Mouse (Mus musculus): ENCODE data around the gene Map3k5. TPM values are rescaled to one million over a fixed set of nuclear protein-coding genes. Genes with fewer than 3 reads are reported as not detected.
A peak's percentile ranks its signal among the peaks of the same experiment; 100 is the strongest.

Gene Map3k5
- polyA plus RNA-seq, 1 experiment from 2014 or later, result 3.0 TPM

DNA sequence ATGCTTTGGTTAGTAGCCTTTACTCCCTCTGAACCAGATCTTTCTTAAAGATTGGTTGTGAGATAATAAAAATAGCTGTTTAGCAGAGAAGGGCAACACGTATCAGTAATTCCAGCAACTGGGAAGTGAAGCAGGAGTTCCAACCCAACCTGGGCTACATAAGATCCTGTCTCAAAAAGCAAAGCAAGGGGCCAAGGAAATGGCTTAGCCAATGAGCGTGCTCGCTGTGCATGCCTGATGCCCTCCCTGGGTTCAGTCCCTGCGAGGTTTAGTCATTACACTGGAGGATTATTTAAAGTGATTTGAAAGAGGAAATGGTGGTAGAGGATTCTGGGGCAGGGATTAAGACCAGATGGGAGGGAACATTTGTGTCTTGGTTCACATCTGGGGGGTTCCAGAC is 14.8 kb downstream of the Map3k5 start:
- Histone ChIP-seq H3K4me3 (replicated peaks) (no peak overlapping the region), H3K4me1 (peaks cover 9% of the 10 kb centered on the region), H3K9ac (no peak overlapping the region), H3K4me2 (no peak overlapping the region), H3K27me3 (no peaks in the 10 kb centered on the region), H3K9me3 (replicated peaks) (no peaks in the 10 kb centered on the region), H3K27ac (no peak overlapping the region), H3K36me3 (no peaks in the 10 kb centered on the region)
- WGBS, result 87% methylated on average over 4 of the region's 4 CpGs
- no peak for ATAC-seq (replicated peaks; ENCODE audit: low FRiP score)

DNA sequence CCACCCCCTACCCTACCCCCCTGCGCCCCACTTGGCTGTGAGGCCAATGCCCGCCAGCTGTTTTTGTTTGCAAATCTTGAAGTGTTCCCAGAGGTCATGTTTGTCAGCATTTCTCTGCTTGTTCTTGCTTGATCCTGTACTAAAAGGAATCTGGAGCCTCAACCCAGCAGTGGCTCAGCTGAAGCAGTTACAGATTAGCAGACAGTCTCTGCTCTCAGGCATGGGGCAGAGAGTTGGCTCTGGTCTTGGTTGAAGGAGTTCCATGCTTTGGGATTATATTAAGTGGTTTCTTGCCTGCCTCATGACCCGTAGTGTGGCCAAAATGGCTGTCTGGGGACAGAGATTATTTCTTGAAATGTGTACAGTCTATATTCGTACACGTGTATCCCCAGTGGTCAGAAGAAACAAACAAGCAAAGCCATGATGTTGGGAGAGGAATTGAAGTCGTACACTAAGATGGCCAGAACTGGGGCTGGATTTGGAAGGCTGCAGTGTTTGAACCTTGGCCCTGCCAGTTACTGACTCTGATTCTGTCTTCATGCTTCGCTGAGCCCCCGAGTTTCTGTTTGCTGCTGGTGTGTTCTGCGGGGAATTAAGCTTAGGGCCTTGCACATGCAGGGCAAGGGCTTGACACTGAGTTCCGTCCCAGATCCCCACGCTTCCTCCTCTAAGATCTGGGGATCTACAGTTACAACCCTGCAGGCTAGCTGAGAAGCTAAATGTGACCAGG is 18.9 kb downstream of the Map3k5 start:
- WGBS, result 74% methylated on average over 11 of the region's 11 CpGs
- Histone ChIP-seq H3K4me1 (peaks cover 15% of the 10 kb centered on the region), H3K4me2 (no peak overlapping the region), H3K9me3 (replicated peaks) (no peaks in the 10 kb centered on the region), H3K27me3 (no peaks in the 10 kb centered on the region), H3K9ac (no peak overlapping the region), H3K27ac (peak overlapping the region; percentile 52; the same call in 1 of the 2 replicates), H3K4me3 (replicated peaks) (no peak overlapping the region), H3K36me3 (no peaks in the 10 kb centered on the region)
- peak; percentile 63 for ATAC-seq (replicated peaks; ENCODE audit: low FRiP score)

DNA sequence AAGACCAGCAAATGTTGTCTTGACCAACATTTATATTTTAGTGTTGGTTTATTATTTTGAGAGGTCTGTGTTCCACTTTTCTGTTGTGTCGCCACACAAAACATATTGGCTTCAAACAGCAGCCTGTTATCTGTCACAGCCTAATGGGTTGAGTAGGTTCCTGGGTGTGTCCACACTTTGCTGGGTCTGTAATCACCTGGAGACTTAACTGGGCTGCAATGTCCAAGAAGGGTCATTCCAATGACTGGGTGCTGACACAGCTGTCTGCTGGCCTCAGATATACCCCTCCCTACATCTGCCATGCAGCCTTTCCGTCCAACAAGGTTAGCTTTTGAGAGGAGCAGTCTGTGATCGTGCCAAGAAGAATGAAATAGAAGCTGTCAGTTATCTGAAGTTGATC is 20.3 kb downstream of the Map3k5 start:
- Histone ChIP-seq H3K27ac (no peak overlapping the region), H3K4me3 (replicated peaks) (no peak overlapping the region), H3K4me1 (peaks cover 15% of the 10 kb centered on the region), H3K27me3 (no peaks in the 10 kb centered on the region), H3K9me3 (replicated peaks) (no peaks in the 10 kb centered on the region), H3K9ac (no peak overlapping the region), H3K36me3 (no peaks in the 10 kb centered on the region), H3K4me2 (no peak overlapping the region)
- WGBS, result 75% methylated on average over 3 of the region's 3 CpGs
- no peak for ATAC-seq (replicated peaks; ENCODE audit: low FRiP score)

DNA sequence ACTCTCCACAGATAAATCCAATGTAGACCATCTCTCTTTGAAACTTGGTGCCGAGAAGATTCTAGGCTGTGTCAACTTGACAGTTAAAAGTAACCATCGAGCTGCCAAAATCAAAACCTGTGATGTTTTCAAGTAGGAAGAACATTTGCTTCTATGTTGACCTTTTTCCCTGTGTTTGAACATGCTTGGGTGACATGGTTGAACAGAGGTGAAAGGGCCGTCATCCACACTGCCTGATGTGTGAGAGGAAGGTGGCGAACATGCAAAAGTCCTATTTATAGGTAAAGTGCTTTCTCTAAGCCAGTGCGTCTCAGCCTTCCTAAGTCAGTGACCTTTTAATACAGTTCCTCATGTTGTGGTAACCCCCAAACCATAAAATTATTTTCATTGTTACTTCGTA is 21.5 kb downstream of the Map3k5 start:
- no peak overlapping the region for H3K27ac ChIP-seq
- H3K4me3 ChIP-seq (replicated peaks), result no peak overlapping the region
- peaks cover 15% of the 10 kb centered on the region for H3K4me1 ChIP-seq
- 84% methylated on average over 6 of the region's 6 CpGs for WGBS
- H3K4me2 ChIP-seq, result no peak overlapping the region
- H3K36me3 ChIP-seq, result no peaks in the 10 kb centered on the region
- H3K9me3 ChIP-seq (replicated peaks), result no peaks in the 10 kb centered on the region
- no peaks in the 10 kb centered on the region for H3K27me3 ChIP-seq
- H3K9ac ChIP-seq, result no peak overlapping the region
- ATAC-seq (replicated peaks; ENCODE audit: low FRiP score), result no peak

DNA sequence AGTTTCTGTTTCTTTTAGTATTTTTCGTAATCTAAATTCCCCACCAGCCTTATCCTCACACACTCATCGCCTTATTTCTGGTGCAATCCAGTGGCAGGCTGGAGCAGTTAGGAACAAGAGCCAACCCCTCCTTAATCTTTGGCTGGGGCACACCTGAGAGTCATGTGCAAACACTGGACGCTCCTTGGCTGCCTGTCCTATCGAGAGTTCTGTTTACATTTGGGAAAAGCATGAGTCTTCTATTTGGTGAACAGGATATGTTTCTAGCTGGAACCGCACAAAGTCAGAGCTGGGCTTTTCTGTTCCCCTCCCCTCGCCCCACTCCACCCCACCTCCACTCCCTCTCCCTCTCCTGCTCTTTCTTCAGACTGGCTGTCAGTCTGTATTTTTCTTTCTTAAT is 22.5 kb downstream of the Map3k5 start:
- ATAC-seq (replicated peaks; ENCODE audit: low FRiP score), result no peak
- H3K4me2 ChIP-seq, result no peak overlapping the region
- H3K9ac ChIP-seq, result no peak overlapping the region
- H3K27ac ChIP-seq, result no peak overlapping the region
- H3K9me3 ChIP-seq (replicated peaks), result no peaks in the 10 kb centered on the region
- H3K4me1 ChIP-seq, result peaks cover 15% of the 10 kb centered on the region
- H3K4me3 ChIP-seq (replicated peaks), result no peak overlapping the region
- H3K36me3 ChIP-seq, result no peaks in the 10 kb centered on the region
- H3K27me3 ChIP-seq, result no peaks in the 10 kb centered on the region
- 67% methylated on average over 6 of the region's 6 CpGs for WGBS

DNA sequence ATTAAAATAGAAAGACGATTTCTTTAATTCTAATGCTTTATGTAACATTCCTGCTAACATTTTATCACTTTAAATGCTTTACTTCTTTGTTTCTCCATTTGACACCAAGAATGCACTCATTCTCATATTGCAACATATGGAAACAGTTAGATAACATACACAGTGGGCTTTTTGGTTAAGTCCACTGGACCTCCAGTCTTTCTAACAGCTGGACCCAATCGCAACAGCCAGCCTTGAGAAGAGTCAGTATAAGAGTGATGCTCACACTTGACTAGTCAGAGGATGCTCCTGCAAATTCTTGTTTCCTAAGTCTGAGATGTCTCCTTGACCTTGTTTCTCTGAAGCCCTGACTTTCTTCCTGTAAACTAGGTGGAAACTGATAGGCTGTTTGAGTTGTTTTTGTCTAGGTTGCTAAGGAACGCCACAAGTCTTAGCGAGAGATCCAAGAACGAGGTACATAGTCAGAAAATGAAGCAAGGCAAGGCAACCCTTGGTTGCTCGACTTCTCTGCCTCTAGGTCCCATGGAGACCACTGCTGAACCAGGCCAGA is 26.6 kb downstream of the Map3k5 start:
- WGBS, result 76% methylated on average over 6 of the region's 6 CpGs
- H3K4me2 ChIP-seq, result no peak overlapping the region

DNA sequence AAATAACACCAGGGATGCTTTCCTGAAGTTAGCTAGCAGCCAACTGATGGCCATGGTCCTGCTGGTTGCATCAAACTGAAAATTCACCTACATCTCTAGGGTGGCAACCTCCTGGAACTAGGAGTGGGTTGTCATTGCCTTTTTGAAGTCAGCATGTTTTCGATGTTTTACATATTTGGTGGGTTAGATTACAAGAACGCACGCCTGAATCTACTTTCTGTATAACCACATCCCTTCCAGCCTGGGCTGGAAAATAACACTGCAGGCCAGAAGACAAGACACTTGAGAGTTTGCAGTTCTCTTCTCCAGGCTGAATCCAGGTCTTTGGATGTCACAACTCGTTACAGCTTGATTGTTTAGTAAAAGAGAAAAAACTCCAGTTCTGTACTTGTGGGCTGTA is 28.5 kb downstream of the Map3k5 start:
- Histone ChIP-seq H3K9ac (no peak overlapping the region), H3K4me3 (replicated peaks) (no peak overlapping the region), H3K27ac (no peak overlapping the region), H3K4me2 (no peak overlapping the region), H3K9me3 (replicated peaks) (no peaks in the 10 kb centered on the region), H3K27me3 (no peaks in the 10 kb centered on the region), H3K4me1 (peaks cover 12% of the 10 kb centered on the region), H3K36me3 (no peaks in the 10 kb centered on the region)
- ATAC-seq (replicated peaks; ENCODE audit: low FRiP score), result no peak
- WGBS, result 80% methylated on average over 4 of the region's 4 CpGs

More for the DNA sequence above, 26.6 kb downstream of the Map3k5 start:
- H3K4me1 ChIP-seq, result peaks cover 18% of the 10 kb centered on the region
- H3K36me3 ChIP-seq, result no peaks in the 10 kb centered on the region
- H3K27ac ChIP-seq, result no peak overlapping the region
- H3K9me3 ChIP-seq (replicated peaks), result no peaks in the 10 kb centered on the region
- no peak overlapping the region for H3K9ac ChIP-seq
- no peak overlapping the region for H3K4me3 ChIP-seq (replicated peaks)
- no peak for ATAC-seq (replicated peaks; ENCODE audit: low FRiP score)
- no peaks in the 10 kb centered on the region for H3K27me3 ChIP-seq

DNA sequence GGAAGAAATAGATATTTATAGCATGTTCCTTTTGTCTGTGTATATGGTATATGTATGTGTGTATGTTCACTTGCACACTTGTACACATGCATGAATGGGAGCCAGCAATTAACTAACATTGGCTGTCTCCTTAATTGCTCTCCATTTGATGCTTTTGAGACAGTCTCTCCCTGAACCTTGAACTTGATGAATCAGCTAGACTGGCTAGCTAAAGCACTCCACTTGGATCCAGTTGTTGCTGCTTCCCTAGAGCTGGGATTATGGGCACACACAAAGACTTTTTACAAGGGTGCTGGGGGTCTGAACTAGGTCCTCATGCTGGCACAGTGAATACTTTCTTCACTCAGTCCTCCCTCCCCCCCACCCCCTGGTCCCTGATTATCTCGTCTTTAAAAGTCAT is 28.9 kb downstream of the Map3k5 start:
- WGBS, result 67% methylated on average over 1 of the region's 1 CpGs
- no peak for ATAC-seq (replicated peaks; ENCODE audit: low FRiP score)
- Histone ChIP-seq H3K27ac (no peak overlapping the region), H3K4me2 (no peak overlapping the region), H3K36me3 (no peaks in the 10 kb centered on the region), H3K9me3 (replicated peaks) (no peaks in the 10 kb centered on the region), H3K4me3 (replicated peaks) (no peak overlapping the region), H3K9ac (no peak overlapping the region), H3K4me1 (peaks cover 12% of the 10 kb centered on the region), H3K27me3 (no peaks in the 10 kb centered on the region)

DNA sequence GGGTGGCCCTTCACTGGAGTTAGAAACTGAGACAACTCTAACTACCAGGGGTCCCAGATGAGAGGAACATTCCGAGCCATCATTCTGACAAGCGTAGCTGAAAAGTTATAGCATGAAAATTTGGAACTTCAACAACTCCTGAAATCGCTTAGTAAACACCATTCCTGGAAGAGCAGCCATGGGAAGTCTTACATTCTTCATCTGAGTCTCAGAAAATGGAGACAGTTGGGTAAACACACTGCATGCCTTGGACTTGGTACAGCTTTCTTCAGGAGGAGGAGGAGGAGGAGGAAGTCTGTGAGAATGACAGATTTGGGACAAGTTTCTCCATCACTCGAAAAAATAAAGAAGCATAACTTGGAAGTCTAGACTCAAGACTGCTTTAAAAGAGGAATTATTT is 29.8 kb downstream of the Map3k5 start:
- H3K27me3 ChIP-seq, result no peaks in the 10 kb centered on the region
- H3K9ac ChIP-seq, result no peak overlapping the region
- no peaks in the 10 kb centered on the region for H3K36me3 ChIP-seq
- H3K27ac ChIP-seq, result no peak overlapping the region
- WGBS, result 82% methylated on average over 4 of the region's 4 CpGs
- H3K4me1 ChIP-seq, result peaks cover 19% of the 10 kb centered on the region
- H3K4me2 ChIP-seq, result no peak overlapping the region
- no peaks in the 10 kb centered on the region for H3K9me3 ChIP-seq (replicated peaks)
- no peak overlapping the region for H3K4me3 ChIP-seq (replicated peaks)
- no peak for ATAC-seq (replicated peaks; ENCODE audit: low FRiP score)

DNA sequence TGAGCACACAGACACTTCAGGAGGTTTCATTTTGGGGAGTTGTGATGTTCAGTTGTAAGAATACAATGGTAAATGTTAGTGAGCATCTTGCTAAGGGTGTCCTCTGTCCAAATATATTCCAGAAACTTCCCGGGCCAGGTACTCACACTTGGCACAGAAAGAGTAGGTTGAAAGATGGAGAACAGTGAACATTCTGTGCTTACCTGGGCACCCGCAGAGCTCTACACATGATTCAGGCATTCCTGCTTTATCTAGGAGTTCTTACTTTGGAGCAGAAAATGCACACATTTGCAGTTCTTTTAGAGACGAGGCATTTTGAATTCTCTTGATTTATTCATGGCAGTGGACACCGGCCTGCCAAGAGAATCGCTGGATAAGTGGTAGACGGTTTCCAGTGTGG is 32.3 kb downstream of the Map3k5 start:
- no peaks in the 10 kb centered on the region for H3K27me3 ChIP-seq
- H3K4me3 ChIP-seq (replicated peaks), result no peak overlapping the region
- H3K4me2 ChIP-seq, result no peak overlapping the region
- no peaks in the 10 kb centered on the region for H3K36me3 ChIP-seq
- H3K9ac ChIP-seq, result no peak overlapping the region
- no peaks in the 10 kb centered on the region for H3K9me3 ChIP-seq (replicated peaks)
- no peak overlapping the region for H3K27ac ChIP-seq
- WGBS, result 76% methylated on average over 6 of the region's 6 CpGs
- H3K4me1 ChIP-seq, result peaks cover 22% of the 10 kb centered on the region
- no peak for ATAC-seq (replicated peaks; ENCODE audit: low FRiP score)

DNA sequence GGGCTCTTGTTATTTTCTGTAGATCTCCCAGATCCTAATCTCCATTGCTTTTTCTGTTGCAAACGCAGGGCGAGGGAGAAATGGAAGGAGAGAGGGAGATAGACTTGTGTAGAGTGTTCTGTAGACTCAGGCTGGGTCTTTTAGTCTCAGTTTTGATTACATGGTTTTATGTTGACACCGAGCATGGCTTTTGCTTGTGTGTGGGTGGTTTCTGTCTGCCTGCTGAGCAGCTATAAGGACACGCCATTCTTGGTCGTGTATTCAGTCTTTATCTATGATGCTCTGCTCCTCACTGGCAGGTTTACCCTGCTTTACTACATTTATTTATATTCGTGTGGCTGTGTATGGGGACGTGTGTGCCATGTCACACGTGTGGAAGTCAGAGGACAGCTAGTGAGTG is 34.2 kb downstream of the Map3k5 start:
- H3K9me3 ChIP-seq (replicated peaks), result no peaks in the 10 kb centered on the region
- H3K27ac ChIP-seq, result no peak overlapping the region
- peaks cover 22% of the 10 kb centered on the region for H3K4me1 ChIP-seq
- no peak overlapping the region for H3K4me2 ChIP-seq
- H3K4me3 ChIP-seq (replicated peaks), result no peak overlapping the region
- H3K27me3 ChIP-seq, result no peaks in the 10 kb centered on the region
- ATAC-seq (replicated peaks; ENCODE audit: low FRiP score), result no peak
- no peaks in the 10 kb centered on the region for H3K36me3 ChIP-seq
- H3K9ac ChIP-seq, result no peak overlapping the region
- WGBS, result 84% methylated on average over 8 of the region's 8 CpGs

DNA sequence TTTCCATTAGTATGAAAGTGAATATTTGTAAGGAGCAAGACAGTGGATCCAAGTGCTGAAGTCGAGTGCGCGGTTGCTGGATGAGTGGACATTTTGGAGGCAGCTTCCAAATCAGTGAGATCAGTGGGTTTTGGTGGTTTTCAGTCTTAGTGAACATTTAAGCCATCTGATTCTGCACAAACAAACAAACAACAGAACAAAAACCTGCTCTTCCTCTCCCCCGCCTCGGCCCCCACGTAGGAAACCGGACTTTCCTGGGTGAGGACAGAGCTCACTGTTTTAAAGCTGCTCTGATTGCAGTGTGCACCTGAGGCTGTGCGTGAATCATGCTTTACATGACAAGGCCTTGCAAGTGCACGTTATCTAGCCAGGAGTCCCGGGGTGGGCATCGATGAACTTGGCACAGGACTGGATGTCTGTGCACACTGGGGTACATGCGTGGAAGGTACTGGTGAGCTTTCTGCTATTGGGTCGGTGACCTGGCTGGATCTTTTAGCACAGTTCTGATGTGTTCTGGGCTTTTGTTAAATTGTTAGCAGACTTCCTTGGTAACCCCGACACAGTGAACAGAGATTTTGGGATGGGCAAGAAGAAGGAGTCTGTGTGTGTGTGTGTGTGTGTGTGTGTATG is 35.7 kb downstream of the Map3k5 start:
- 76% methylated on average over 14 of the region's 14 CpGs for WGBS
- H3K27ac ChIP-seq, result no peak overlapping the region
- ATAC-seq (replicated peaks; ENCODE audit: low FRiP score), result 0 out of 2 replicates have a peak, but pooled peaks have one; percentile 40

More for the DNA sequence above, 35.7 kb downstream of the Map3k5 start:
- Histone ChIP-seq H3K9ac (no peak overlapping the region), H3K9me3 (replicated peaks) (no peaks in the 10 kb centered on the region), H3K27me3 (no peaks in the 10 kb centered on the region), H3K4me2 (no peak overlapping the region), H3K36me3 (no peaks in the 10 kb centered on the region), H3K4me3 (replicated peaks) (no peak overlapping the region), H3K4me1 (peaks cover 19% of the 10 kb centered on the region)

Data from kidney, embryonic 15.5 days (tissue).